Mouse (Mus musculus) layer of hippocampus, adult 2 months (tissue): ENCODE results near the gene Wdr91. TPM values are rescaled to one million over a fixed set of nuclear protein-coding genes. Genes with fewer than 3 reads are reported as not detected.
A peak's percentile ranks its signal among the peaks of the same experiment; 100 is the strongest.

Source experiments
- DNase-seq, 2 experiments: peaks; one replicate each; pipeline ENCODE4 v3.0.0; 2022; ENCODE audit warnings: low spot score in 2 of 2
- H3K27ac ChIP-seq: fragments of 200-600 bp; 2 replicates; pipeline ENCODE4 v1.8.1; 2022
- H3K4me3 ChIP-seq: fragments of 200-600 bp; 2 replicates; pipeline ENCODE4 v1.8.1; 2022; ENCODE audit warnings: mild to moderate bottlenecking
- CTCF ChIP-seq: fragments of 200-600 bp; conservative IDR thresholded peaks from 2 replicates; pipeline ENCODE4 v1.8.1; 2022; ENCODE audit warnings: antibody characterized with exemption, mild to moderate bottlenecking, moderate library complexity
- total RNA-seq, 2 experiments: library from RNA; stranded (reverse); gene quantifications; 2 replicates each; pipeline ENCODE4 v1.2.3; 2021

The Wdr91 gene
- total RNA-seq, 2 experiments from 2014 or later = 34.9 to 37.9 TPM

DNA sequence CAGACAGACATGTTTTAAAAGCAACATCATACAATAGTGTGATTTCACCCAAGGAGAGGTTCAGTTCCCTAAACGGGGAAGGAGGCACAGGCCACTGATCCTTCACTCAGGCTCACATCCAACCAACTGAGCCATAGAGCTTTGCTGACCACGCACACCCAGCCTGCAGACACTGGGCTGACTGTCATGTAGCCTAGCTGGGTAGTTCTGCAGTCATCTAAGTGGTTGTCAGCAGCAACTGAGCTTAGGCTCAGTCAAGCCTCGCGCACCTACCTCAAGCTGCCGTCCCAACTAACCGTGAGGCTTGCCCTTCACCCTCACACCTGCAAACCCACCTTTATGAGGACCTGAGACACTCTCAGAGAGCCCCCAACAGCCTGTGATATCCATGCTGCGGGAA, 38.7 kb downstream of the Wdr91 start:
- no peak for DNase-seq
- TF ChIP-seq CTCF = no peak
- no peak overlapping the region for H3K4me3 ChIP-seq
- H3K27ac ChIP-seq = no peak overlapping the region

- DNase-seq = no peak
- TF ChIP-seq CTCF = no peak
- Histone ChIP-seq H3K27ac (no peak overlapping the region), H3K4me3 (no peak overlapping the region)
These were observed 40.0 kb downstream of the Wdr91 start for GRCm38 (mm10) chr6:34870724-34871123.

DNA sequence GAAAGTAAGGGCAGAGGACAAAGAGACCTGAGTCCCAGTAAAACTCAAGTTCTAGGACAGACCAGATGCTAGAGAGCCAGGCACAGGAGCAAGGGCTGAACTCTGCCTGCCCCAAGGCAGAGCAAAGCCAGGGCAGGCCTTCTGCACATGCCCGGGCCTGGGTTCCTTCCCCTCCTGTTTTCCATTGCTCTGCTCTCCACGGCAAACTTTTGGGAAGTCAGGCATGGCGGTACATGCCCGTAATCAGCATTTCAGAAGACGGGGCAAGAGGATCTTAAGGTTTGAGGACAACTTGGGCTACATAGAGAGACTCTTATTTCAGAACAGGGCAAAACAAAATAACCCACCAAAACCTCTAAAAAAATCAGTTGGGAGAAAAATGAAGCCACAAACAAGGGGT, 40.5 kb downstream of the Wdr91 start:
- no peak for DNase-seq
- 0 out of 2 replicates have a peak overlapping the region, but pooled peaks have one; percentile 18 for H3K27ac ChIP-seq
- no peak for TF ChIP-seq CTCF
- H3K4me3 ChIP-seq = no peak overlapping the region

- DNase-seq = no peak
- Histone ChIP-seq H3K27ac (peak overlapping the region; percentile 18; the same call in 1 of the 2 replicates), H3K4me3 (no peak overlapping the region)
- TF ChIP-seq CTCF = no peak
These were observed 41.3 kb downstream of the Wdr91 start for GRCm38 (mm10) chr6:34869225-34869915.

DNA sequence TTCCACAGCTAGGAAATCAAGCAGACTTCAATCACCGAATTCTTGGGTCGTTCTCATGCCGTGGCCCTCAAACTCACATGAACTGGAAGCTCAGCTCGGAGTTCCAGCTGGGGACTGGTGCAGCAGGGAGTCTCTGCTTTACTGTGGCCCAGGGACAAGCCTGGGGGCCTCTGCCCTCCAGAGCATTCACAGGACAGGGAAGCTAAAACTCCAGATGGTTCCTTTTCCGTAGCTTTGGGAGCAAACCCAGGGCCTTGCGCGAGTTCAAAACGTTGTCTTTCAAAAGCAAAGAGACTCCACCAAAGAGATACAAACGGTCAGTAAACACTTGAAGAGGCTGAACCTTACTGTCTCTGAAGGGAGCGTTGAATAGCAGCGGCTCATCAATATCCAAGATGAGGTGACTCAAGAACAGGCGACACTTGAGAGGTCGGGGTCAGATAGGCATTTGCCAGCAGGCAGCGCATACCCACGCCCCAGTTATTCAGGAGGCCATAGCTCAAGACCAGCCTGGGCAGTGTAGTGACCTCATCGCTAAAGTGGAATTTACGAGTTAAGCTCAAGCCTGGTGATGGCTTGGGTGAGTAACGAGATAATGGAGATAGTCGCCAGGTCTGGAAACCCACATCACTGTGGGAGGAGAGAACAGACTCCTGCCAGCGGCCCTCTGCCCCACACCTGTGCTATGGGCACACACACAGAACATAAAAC, 42.0 kb downstream of the Wdr91 start:
- Histone ChIP-seq H3K4me3 (no peak overlapping the region), H3K27ac (peak overlapping the region; percentile 48; the same call in 1 of the 2 replicates)
- TF ChIP-seq CTCF = no peak
- no peak for DNase-seq

DNA sequence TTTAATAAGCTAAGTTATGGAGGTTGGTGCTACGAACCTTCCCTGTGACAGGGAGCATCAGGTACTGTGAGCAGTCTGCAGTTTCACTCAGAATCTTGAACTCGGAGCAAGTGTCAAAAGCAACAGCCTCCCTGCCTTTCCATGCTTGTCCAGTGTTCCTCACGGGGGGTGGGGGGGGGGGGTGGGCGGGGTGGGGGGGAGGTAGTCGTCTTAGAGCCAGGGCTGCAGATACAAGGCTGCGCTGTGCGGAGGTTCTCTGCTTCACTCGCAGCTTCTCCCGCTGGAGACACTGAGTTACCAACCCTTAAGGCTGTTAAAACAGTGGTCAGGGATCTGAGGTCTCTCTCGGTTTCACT, 42.7 kb downstream of the Wdr91 start:
- Histone ChIP-seq H3K4me3 (no peak overlapping the region), H3K27ac (no peak overlapping the region)
- no peak for TF ChIP-seq CTCF
- no peak for DNase-seq

DNA sequence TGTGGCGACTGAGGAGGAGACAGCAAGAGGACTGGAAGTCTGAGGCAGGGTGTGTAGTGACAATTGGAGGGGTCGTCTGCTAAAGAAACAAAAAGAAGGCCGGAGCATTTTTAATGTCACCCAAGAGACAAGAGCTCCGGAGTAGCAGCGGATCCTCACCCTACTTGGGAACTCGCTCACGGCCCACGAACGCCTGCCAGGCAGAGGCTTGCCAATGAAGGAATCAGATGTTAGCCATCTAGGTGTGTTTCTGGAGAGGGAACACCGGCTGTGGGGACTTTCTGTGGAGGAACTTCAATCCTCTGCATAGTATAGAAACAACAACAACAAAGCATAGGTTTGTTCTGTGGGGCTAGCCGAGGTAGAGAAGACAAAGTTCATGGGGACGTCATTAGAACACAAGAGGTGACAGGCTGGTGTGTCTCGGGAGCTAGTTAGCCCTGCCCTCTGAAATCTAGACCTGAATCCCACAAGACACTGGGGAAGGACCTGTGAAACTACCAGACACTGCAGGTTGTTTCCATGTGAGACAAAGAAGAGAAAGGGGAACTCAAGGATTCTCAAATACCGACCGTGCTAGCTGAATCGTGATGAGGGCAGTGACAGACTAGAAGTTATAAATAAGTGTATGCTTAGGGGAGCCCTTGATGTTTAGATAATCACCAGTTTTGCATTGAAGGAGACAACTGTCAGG, 43.2 kb downstream of the Wdr91 start:
- peak overlapping the region; percentile 1; the same call in 1 of the 2 replicates for H3K27ac ChIP-seq
- no peak overlapping the region for H3K4me3 ChIP-seq
- no peak for TF ChIP-seq CTCF
- no peak for DNase-seq

- no peak for TF ChIP-seq CTCF
- Histone ChIP-seq H3K4me3 (no peak overlapping the region), H3K27ac (peak overlapping the region; percentile 1; the same call in 1 of the 2 replicates)
- no peak for DNase-seq
These were observed 43.9 kb downstream of the Wdr91 start for GRCm38 (mm10) chr6:34866786-34867185.

DNA sequence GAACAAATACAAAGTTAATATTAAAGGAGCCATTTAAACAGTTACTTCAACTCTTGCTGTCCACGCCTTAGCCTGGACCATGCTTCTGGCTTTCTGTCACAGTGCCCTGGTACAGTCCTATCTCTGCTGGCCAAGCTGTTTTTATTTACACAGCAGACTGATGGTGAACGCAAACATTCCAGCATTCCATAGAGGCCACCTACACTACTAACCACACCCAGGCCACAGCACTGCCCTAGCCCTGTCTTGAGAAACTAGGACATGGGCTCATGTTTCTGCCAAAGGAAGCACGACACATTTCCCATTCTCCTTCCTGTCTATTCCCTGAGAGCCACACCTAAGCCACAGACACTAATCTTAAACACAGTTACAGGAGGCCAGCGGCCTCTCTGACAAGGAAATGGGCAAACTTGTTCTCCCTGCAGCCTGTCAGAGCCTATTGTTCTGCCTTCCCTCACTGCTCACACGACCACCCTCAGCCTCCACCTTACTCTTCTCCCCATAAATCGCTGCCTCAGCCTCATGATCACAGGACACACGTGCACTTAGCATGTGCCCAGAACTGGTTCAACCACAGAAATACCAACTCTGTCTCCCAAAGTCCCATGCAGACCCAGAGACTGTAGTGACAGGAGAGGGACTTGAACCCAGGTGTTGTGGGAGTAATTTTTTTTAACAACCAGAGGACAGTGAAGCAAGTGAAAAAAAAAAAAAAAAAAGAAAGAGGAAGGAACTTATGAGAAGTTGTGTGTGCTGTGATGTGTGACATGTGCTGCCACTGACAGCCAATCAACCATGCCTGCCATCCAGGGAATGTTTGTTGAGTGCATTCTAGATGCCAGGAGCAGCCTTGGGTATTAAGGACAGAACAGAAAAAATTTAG, 44.7 kb downstream of the Wdr91 start:
- peak overlapping the region; percentile 66 for H3K27ac ChIP-seq

DNA sequence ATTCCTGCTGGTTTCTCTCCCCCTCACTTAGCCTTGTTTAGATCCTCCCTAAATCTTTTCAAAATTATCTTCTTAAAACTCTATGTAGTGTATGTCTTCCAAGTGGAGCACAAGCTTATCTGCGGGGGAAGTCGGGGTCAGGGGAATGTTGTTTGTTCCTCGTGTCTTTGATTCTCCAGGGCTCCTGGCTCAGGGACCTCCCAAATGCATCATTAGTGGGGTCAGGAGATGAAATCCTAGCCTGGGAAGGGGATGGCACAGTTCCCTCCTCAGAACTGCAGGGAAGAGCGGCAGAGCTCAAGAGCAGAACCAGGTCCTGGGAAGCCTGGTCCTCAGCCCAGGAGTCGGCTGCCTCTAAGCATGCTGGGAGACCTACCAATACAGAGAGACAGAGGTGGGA, 45.5 kb downstream of the Wdr91 start:
- H3K4me3 ChIP-seq = no peak overlapping the region
- TF ChIP-seq CTCF = no peak
- peak overlapping the region; percentile 66 for H3K27ac ChIP-seq
- no peak for DNase-seq

More for the DNA sequence above, 44.7 kb downstream of the Wdr91 start:
- H3K4me3 ChIP-seq = no peak overlapping the region
- no peak for TF ChIP-seq CTCF
- no peak for DNase-seq

GRCm38 (mm10) chr6:34863786-34864514, 46.7 kb downstream of the Wdr91 start:
- Histone ChIP-seq H3K27ac (peak overlapping the region; percentile 77; the same call in 1 of the 2 replicates), H3K4me3 (no peak overlapping the region; the same call in 1 of the 2 replicates)
- no peak for DNase-seq
- no peak for TF ChIP-seq CTCF

DNA sequence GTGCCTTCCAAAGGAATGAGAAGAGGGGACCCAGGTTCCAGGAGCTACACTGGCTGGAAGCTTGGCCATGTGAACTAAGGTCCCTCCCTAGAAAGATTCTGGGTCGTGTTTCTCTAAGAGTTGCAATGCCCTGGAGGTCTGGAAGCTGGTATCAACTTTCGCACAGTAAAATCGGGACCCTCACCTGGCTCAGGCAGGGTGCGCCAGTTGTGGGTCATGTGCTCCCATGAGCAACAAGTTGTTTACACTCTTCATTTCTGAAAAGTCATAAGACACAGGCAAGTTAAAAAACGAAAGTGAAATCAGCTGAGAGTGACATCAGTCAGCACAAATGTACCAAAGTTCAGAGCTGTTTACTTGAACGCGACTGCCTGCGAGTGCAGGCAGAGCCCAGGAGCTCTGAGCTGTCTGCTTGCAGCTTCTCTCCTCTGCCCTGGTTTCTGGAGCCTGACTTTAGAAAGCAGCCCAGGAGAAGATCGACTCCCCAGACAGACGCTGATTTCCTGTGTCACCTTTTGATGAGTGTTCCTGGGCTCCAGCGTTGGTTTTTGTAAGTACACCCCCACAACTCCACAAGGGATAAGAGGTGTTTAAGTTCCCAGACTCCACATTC, 47.8 kb downstream of the Wdr91 start, which contains the start of gene Tmem140:
TSS of gene Tmem140 (plus strand) at position 356 of the 613 bp plus-strand sequence.
- Histone ChIP-seq H3K4me3 (peak within 1 kb of the TSS; percentile 43), H3K27ac (peak within 1 kb of the TSS; percentile 77)
- no peak for TF ChIP-seq CTCF
- no peak for DNase-seq
